Mouse (Mus musculus) E14TG2a.4 (cell line): ENCODE data around the gene Ano1.

Experiments
- H3K27me3 ChIP-seq: 2 replicates; pipeline ENCODE4 v1.6.1; 2014; ENCODE audit warnings: low read length, control low read depth; ENCODE audit not compliant: insufficient read depth
- H3K36me3 ChIP-seq: 2 replicates; pipeline ENCODE4 v1.6.1; 2014; ENCODE audit warnings: low read length, control low read depth; ENCODE audit not compliant: insufficient read depth
- H3K4me1 ChIP-seq: replicated peaks from 2 replicates; pipeline ENCODE4 v1.6.1; 2014; ENCODE audit warnings: low read depth, low read length, control low read depth
- H3K4me3 ChIP-seq: replicated peaks from 2 replicates; pipeline ENCODE4 v1.5.1; 2014; ENCODE audit warnings: mild to moderate bottlenecking, low read length
- H3K9me3 ChIP-seq: 2 replicates; pipeline ENCODE4 v1.6.1; 2014; ENCODE audit warnings: low read length, control low read depth
- CTCF ChIP-seq: conservative IDR thresholded peaks from 2 replicates; pipeline ENCODE4 v1.5.1; 2014; ENCODE audit warnings: low read length
- NANOG ChIP-seq: IDR thresholded peaks from 2 replicates; pipeline ENCODE4 v1.6.1; 2014; ENCODE audit warnings: borderline replicate concordance, low read length, mixed read lengths
- POU5F1 ChIP-seq: IDR thresholded peaks from 2 replicates; pipeline ENCODE4 v1.6.1; 2014; ENCODE audit warnings: low read length, borderline replicate concordance

Ano1 gene

DNA sequence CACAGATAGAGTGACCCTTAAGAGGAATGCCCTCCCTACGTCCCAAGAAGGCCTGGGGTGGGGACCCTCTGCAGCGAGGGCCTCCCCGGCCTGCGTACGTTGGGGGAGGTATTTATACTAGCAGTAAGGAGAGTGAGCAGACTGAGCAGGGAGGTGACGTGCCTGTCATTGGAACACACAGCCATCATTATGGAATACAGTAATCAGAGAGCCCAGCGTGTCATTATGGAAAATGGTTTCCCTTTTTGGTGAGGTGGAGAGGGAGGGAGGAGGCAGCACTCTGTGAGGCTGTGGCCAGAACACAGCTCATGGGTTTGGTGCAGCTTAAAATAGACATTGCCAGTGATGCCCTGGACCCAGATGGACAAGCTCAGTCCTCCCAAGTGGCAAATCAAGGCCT is 11.1 kb downstream of the Ano1 start:
- H3K36me3 ChIP-seq = no peaks in the 10 kb centered on the region
- H3K9me3 ChIP-seq = no peaks in the 10 kb centered on the region
- H3K4me3 ChIP-seq = no peak overlapping the region
- H3K27me3 ChIP-seq = peaks cover 43% of the 10 kb centered on the region
- H3K4me1 ChIP-seq = peaks cover 5% of the 10 kb centered on the region
- TF ChIP-seq POU5F1 (no peak), CTCF (no peak), NANOG (no peak)

GRCm38 (mm10) chr7:144739810-144740209 is 12.0 kb downstream of the Ano1 start:
- H3K36me3 ChIP-seq = no peaks in the 10 kb centered on the region
- no peak overlapping the region for H3K4me3 ChIP-seq
- no peaks in the 10 kb centered on the region for H3K9me3 ChIP-seq
- TF ChIP-seq NANOG (no peak), POU5F1 (no peak), CTCF (no peak)
- H3K27me3 ChIP-seq = peaks cover 37% of the 10 kb centered on the region
- peaks cover 5% of the 10 kb centered on the region for H3K4me1 ChIP-seq

DNA sequence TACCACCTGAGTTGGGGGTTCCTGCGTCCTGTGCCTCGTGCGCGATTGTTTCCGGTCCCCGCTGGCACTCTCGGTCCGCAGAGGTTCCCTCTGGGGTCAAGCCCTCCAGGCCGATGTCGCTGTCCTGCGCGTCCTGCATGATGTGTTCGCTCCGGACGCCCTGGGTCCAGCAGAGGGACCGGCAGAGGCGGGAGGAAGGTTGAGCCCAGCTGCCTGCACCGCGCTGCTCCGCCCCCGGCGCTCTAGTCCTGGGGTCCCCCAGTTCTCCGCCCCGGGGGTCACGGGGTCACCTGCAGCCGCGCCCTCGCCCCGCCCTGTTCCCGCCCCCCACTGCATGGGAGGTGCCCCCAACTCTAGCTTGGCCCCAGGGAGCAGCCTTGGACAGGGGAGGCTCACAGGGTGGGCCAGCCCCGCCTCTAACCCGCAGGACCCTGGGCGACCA is 13.4 kb downstream of the Ano1 start:
- Histone ChIP-seq H3K4me1 (peaks cover 5% of the 10 kb centered on the region), H3K4me3 (peak overlapping the region; percentile 75), H3K27me3 (peaks cover 35% of the 10 kb centered on the region), H3K9me3 (no peaks in the 10 kb centered on the region), H3K36me3 (no peaks in the 10 kb centered on the region)
- TF ChIP-seq POU5F1 (no peak), CTCF (no peak), NANOG (no peak)

DNA sequence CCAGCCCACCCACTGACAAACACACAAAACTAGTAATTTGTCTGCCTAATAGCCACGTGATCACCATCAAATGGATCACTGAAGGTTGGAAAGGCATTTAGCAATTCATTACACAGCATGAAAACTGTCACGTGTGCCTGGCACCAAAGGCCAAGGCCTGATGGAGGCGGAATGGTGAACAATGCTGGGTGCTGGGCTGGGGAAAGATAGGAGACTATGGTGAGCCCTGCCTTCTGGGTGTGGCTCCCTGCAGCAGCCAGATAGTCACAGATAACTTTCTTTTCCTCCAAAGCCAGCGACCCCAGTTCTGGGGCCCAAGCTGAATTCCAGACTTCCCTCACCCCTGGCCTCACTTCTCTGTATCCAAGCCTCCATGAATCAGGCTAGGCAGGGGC is 19.9 kb downstream of the Ano1 start:
- Histone ChIP-seq H3K4me3 (no peak overlapping the region), H3K4me1 (peaks cover 12% of the 10 kb centered on the region; the same call in 1 of the 2 replicates), H3K9me3 (no peaks in the 10 kb centered on the region), H3K36me3 (no peaks in the 10 kb centered on the region), H3K27me3 (peaks cover 17% of the 10 kb centered on the region)
- TF ChIP-seq NANOG (no peak), CTCF (no peak), POU5F1 (no peak)

- Histone ChIP-seq H3K36me3 (no peaks in the 10 kb centered on the region), H3K27me3 (peaks cover 11% of the 10 kb centered on the region), H3K9me3 (no peaks in the 10 kb centered on the region), H3K4me1 (peaks cover 12% of the 10 kb centered on the region; the same call in 1 of the 2 replicates), H3K4me3 (no peak overlapping the region)
- TF ChIP-seq POU5F1 (no peak), CTCF (no peak), NANOG (no peak)
These were observed 20.4 kb downstream of the Ano1 start for GRCm38 (mm10) chr7:144731182-144731896.

DNA sequence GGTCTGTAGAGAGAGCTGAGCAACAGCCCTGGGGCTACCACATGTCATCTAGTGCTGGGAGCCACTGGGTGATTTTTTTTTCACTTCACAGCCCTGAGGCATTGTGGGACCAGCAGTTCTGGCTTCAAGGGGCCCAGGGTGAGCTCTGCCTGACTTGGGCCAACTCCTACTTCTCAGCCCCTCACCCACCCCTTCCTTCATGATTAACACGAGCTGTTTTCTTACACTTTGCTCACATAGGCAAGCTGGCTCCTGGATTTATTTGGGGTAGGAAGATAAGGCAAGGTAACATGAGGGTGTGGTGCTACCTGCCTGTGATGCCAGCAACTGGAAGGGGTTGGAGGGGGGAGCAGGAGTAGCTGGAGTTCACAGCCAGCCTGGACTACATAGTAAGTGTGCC is 27.5 kb downstream of the Ano1 start:
- no peaks in the 10 kb centered on the region for H3K4me1 ChIP-seq
- H3K9me3 ChIP-seq = no peaks in the 10 kb centered on the region
- no peak overlapping the region for H3K4me3 ChIP-seq
- H3K36me3 ChIP-seq = no peaks in the 10 kb centered on the region
- no peaks in the 10 kb centered on the region; the same call in 1 of the 2 replicates for H3K27me3 ChIP-seq
- no peak for TF ChIP-seq POU5F1
- no peak for TF ChIP-seq CTCF

DNA sequence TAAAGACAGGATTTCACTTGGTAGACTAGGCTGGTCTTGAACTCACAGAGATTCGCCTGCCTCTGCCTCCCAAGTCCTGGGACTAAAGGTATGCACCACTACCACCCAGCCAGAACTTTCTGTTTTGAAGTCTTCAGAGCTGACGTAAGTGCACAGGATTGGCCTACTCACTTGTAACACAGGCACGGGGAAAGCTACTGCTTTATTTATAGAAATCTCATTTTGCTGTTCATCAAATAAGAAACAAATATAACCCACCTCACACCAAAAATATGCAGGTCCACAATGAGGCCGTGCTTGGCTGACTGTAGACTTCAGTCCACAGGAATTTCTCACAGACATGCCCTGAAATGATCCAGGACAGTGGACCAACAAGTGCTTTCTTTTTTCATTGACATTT is 31.8 kb downstream of the Ano1 start:
- no peaks in the 10 kb centered on the region for H3K4me1 ChIP-seq

GRCm38 (mm10) chr7:144717736-144718135 is 34.0 kb downstream of the Ano1 start:
- no peak overlapping the region for H3K4me3 ChIP-seq
- H3K36me3 ChIP-seq = no peaks in the 10 kb centered on the region
- H3K9me3 ChIP-seq = no peaks in the 10 kb centered on the region
- H3K27me3 ChIP-seq = peaks cover 11% of the 10 kb centered on the region; the same call in 1 of the 2 replicates
- no peaks in the 10 kb centered on the region for H3K4me1 ChIP-seq
- TF ChIP-seq POU5F1 (no peak), NANOG (no peak), CTCF (no peak)

More for the DNA sequence above, 31.8 kb downstream of the Ano1 start:
- Histone ChIP-seq H3K27me3 (peaks cover 6% of the 10 kb centered on the region; the same call in 1 of the 2 replicates), H3K36me3 (no peaks in the 10 kb centered on the region), H3K9me3 (no peaks in the 10 kb centered on the region), H3K4me3 (no peak overlapping the region)
- TF ChIP-seq CTCF = no peak
- TF ChIP-seq NANOG = no peak
- TF ChIP-seq POU5F1 = no peak
